Mouse (Mus musculus): ENCODE measurements at regions not wholly inside any gene's neighbourhood (a gene's known extent, or its start where the extent isn't known, plus 50 kb on each side); places are given as distances from the start of the nearest gene placed in this dataset.

- WGBS (ENCODE audit: insufficient replicate concordance) = 73% methylated on average over 8 of the region's 8 CpGs
- DNase-seq (no peak), ATAC-seq (ENCODE audit: low read depth) (no peak)
- no peak overlapping the region for H3K9ac ChIP-seq
- no peaks in the 10 kb centered on the region for H3K27me3 ChIP-seq
- H3K4me3 ChIP-seq (replicated peaks) = no peak overlapping the region
- H3K4me1 ChIP-seq (replicated peaks) = no peaks in the 10 kb centered on the region
- H3K9me3 ChIP-seq (replicated peaks) = no peaks in the 10 kb centered on the region
- H3K27ac ChIP-seq = no peak overlapping the region
- H3K4me2 ChIP-seq = no peak overlapping the region
- H3K36me3 ChIP-seq = no peaks in the 10 kb centered on the region
Measured at GRCm38 (mm10) chr8:35020480-35020879, 745.1 kb upstream of the Gm19410 start.

GRCm38 (mm10) chr8:35022649-35023048 lies 742.9 kb upstream of the Gm19410 start:
- H3K4me3 ChIP-seq (replicated peaks) = no peak overlapping the region
- no peaks in the 10 kb centered on the region for H3K4me1 ChIP-seq (replicated peaks)
- no peak overlapping the region for H3K4me2 ChIP-seq
- H3K27ac ChIP-seq = no peak overlapping the region
- H3K36me3 ChIP-seq = no peaks in the 10 kb centered on the region
- no peak for ATAC-seq (ENCODE audit: low read depth)
- no peaks in the 10 kb centered on the region for H3K9me3 ChIP-seq (replicated peaks)
- no peaks in the 10 kb centered on the region for H3K27me3 ChIP-seq
- 57% methylated on average over 6 of the region's 6 CpGs for WGBS (ENCODE audit: insufficient replicate concordance)
- no peak overlapping the region for H3K9ac ChIP-seq
- no peak for DNase-seq

- ATAC-seq (ENCODE audit: low read depth) = no peak
- no peak overlapping the region for H3K4me2 ChIP-seq
- WGBS (ENCODE audit: insufficient replicate concordance) = 41% methylated on average over 3 of the region's 3 CpGs
- H3K4me1 ChIP-seq (replicated peaks) = no peaks in the 10 kb centered on the region
- H3K9ac ChIP-seq = no peak overlapping the region
- H3K36me3 ChIP-seq = no peaks in the 10 kb centered on the region
- no peak for DNase-seq
- no peaks in the 10 kb centered on the region for H3K27me3 ChIP-seq
- no peak overlapping the region for H3K27ac ChIP-seq
- H3K9me3 ChIP-seq (replicated peaks) = no peaks in the 10 kb centered on the region
- no peak overlapping the region for H3K4me3 ChIP-seq (replicated peaks)
Measured at GRCm38 (mm10) chr8:35047798-35048197, 717.8 kb upstream of the Gm19410 start.

- H3K4me1 ChIP-seq (replicated peaks) = no peaks in the 10 kb centered on the region
- no peak overlapping the region for H3K4me3 ChIP-seq (replicated peaks)
- H3K27ac ChIP-seq = no peak overlapping the region
- no peaks in the 10 kb centered on the region for H3K27me3 ChIP-seq
- H3K4me2 ChIP-seq = no peak overlapping the region
- 49% methylated on average over 4 of the region's 4 CpGs for WGBS (ENCODE audit: insufficient replicate concordance)
- H3K36me3 ChIP-seq = no peaks in the 10 kb centered on the region
- no peak overlapping the region for H3K9ac ChIP-seq
- ATAC-seq (ENCODE audit: low read depth) (no peak), DNase-seq (no peak)
- H3K9me3 ChIP-seq (replicated peaks) = no peaks in the 10 kb centered on the region
Measured at GRCm38 (mm10) chr8:35053444-35053843, 712.1 kb upstream of the Gm19410 start.

GRCm38 (mm10) chr8:35061048-35061447 lies 704.5 kb upstream of the Gm19410 start:
- no peaks in the 10 kb centered on the region for H3K4me1 ChIP-seq (replicated peaks)
- H3K36me3 ChIP-seq = no peaks in the 10 kb centered on the region
- H3K27ac ChIP-seq = no peak overlapping the region
- no peaks in the 10 kb centered on the region for H3K27me3 ChIP-seq
- no peak for ATAC-seq (ENCODE audit: low read depth)
- H3K4me2 ChIP-seq = no peak overlapping the region
- DNase-seq = no peak
- H3K4me3 ChIP-seq (replicated peaks) = no peak overlapping the region
- 55% methylated on average over 5 of the region's 5 CpGs for WGBS (ENCODE audit: insufficient replicate concordance)
- no peak overlapping the region for H3K9ac ChIP-seq
- no peaks in the 10 kb centered on the region for H3K9me3 ChIP-seq (replicated peaks)

GRCm38 (mm10) chr8:35068228-35068627 lies 697.4 kb upstream of the Gm19410 start:
- no peak overlapping the region for H3K4me3 ChIP-seq (replicated peaks)
- H3K4me1 ChIP-seq (replicated peaks) = no peaks in the 10 kb centered on the region
- WGBS (ENCODE audit: insufficient replicate concordance) = 72% methylated on average over 2 of the region's 2 CpGs
- no peaks in the 10 kb centered on the region for H3K36me3 ChIP-seq
- no peak overlapping the region for H3K4me2 ChIP-seq
- DNase-seq = no peak
- H3K9ac ChIP-seq = no peak overlapping the region
- H3K9me3 ChIP-seq (replicated peaks) = no peaks in the 10 kb centered on the region
- no peak overlapping the region for H3K27ac ChIP-seq
- ATAC-seq (ENCODE audit: low read depth) = no peak
- no peaks in the 10 kb centered on the region for H3K27me3 ChIP-seq

- ATAC-seq (ENCODE audit: low read depth) = no peak
- Histone ChIP-seq H3K4me3 (replicated peaks) (no peak overlapping the region), H3K9ac (no peak overlapping the region), H3K4me1 (replicated peaks) (no peaks in the 10 kb centered on the region), H3K4me2 (no peak overlapping the region), H3K36me3 (no peaks in the 10 kb centered on the region), H3K27me3 (no peaks in the 10 kb centered on the region), H3K27ac (no peak overlapping the region), H3K9me3 (replicated peaks) (no peaks in the 10 kb centered on the region)
- no peak for DNase-seq
- WGBS (ENCODE audit: insufficient replicate concordance) = 66% methylated on average over 7 of the region's 7 CpGs
Measured at GRCm38 (mm10) chr8:35070246-35070989, 695.2 kb upstream of the Gm19410 start.

GRCm38 (mm10) chr8:35075971-35076370 lies 689.6 kb upstream of the Gm19410 start:
- Histone ChIP-seq H3K9ac (no peak overlapping the region), H3K4me1 (replicated peaks) (no peaks in the 10 kb centered on the region)
- DNase-seq = no peak

GRCm38 (mm10) chr8:35083161-35083560 lies 682.4 kb upstream of the Gm19410 start:
- no peak overlapping the region for H3K4me2 ChIP-seq
- H3K4me1 ChIP-seq (replicated peaks) = no peaks in the 10 kb centered on the region
- H3K9me3 ChIP-seq (replicated peaks) = no peaks in the 10 kb centered on the region
- H3K36me3 ChIP-seq = no peaks in the 10 kb centered on the region
- no peak for ATAC-seq (ENCODE audit: low read depth)
- DNase-seq = no peak
- 20% methylated on average over 1 of the region's 1 CpGs for WGBS (ENCODE audit: insufficient replicate concordance)
- H3K27me3 ChIP-seq = no peaks in the 10 kb centered on the region
- no peak overlapping the region for H3K27ac ChIP-seq
- H3K9ac ChIP-seq = no peak overlapping the region
- H3K4me3 ChIP-seq (replicated peaks) = no peak overlapping the region

More at GRCm38 (mm10) chr8:35075971-35076370, 689.6 kb upstream of the Gm19410 start:
- Histone ChIP-seq H3K27me3 (no peaks in the 10 kb centered on the region), H3K4me3 (replicated peaks) (no peak overlapping the region), H3K9me3 (replicated peaks) (no peaks in the 10 kb centered on the region), H3K36me3 (no peaks in the 10 kb centered on the region), H3K4me2 (no peak overlapping the region), H3K27ac (no peak overlapping the region)
- WGBS (ENCODE audit: insufficient replicate concordance) = 73% methylated on average over 10 of the region's 10 CpGs
- ATAC-seq (ENCODE audit: low read depth) = no peak

- DNase-seq (no peak), ATAC-seq (ENCODE audit: low read depth) (no peak)
- no peak overlapping the region for H3K4me3 ChIP-seq (replicated peaks)
- WGBS (ENCODE audit: insufficient replicate concordance) = 71% methylated on average over 2 of the region's 2 CpGs
- H3K36me3 ChIP-seq = no peaks in the 10 kb centered on the region
- H3K9me3 ChIP-seq (replicated peaks) = no peaks in the 10 kb centered on the region
- no peaks in the 10 kb centered on the region for H3K4me1 ChIP-seq (replicated peaks)
- no peak overlapping the region for H3K27ac ChIP-seq
- no peak overlapping the region for H3K9ac ChIP-seq
- no peak overlapping the region for H3K4me2 ChIP-seq
- no peaks in the 10 kb centered on the region for H3K27me3 ChIP-seq
Measured at GRCm38 (mm10) chr8:35087070-35087469, 678.5 kb upstream of the Gm19410 start.

- Histone ChIP-seq H3K36me3 (no peaks in the 10 kb centered on the region), H3K27ac (no peak overlapping the region), H3K4me3 (replicated peaks) (no peak overlapping the region), H3K9ac (no peak overlapping the region), H3K27me3 (no peaks in the 10 kb centered on the region), H3K9me3 (replicated peaks) (no peaks in the 10 kb centered on the region), H3K4me1 (replicated peaks) (no peaks in the 10 kb centered on the region), H3K4me2 (no peak overlapping the region)
- WGBS (ENCODE audit: insufficient replicate concordance) = 60% methylated on average over 18 of the region's 18 CpGs
- no peak for DNase-seq
- no peak for ATAC-seq (ENCODE audit: low read depth)
Measured at GRCm38 (mm10) chr8:35088380-35089244, 677.0 kb upstream of the Gm19410 start.

Data from liver, embryonic 13.5 days (tissue).